Mouse (Mus musculus): ENCODE measurements at regions not wholly inside any gene's neighbourhood (a gene's known extent, or its start where the extent isn't known, plus 50 kb on each side); places are given as distances from the start of the nearest gene placed in this dataset.

GRCm38 (mm10) chr12:14415543-14416181, 263.8 kb upstream of the Fam84a start:
- DNase-seq: no peak

- no peak for DNase-seq
Measured at GRCm38 (mm10) chr12:14411102-14411501, 259.2 kb upstream of the Fam84a start.

DNA sequence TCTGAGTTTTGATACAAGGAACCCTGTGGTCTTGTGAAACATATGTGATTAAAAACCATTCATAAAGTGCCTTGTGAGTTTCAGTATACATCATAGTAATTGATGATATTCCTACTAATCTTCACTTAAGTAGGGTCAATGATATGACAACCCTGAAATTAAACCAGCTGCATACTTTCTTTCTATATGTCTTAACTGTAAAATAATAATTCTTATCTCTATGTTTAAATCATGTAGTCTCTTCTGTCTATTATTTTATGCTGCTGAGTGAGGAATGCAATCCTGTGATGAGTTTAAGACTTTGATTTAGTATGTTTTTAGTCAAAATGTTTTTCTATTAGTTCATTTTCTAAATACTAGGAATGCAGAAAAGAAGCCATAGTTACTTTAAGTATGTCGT, 253.9 kb upstream of the Fam84a start:
- DNase-seq: no peak

DNA sequence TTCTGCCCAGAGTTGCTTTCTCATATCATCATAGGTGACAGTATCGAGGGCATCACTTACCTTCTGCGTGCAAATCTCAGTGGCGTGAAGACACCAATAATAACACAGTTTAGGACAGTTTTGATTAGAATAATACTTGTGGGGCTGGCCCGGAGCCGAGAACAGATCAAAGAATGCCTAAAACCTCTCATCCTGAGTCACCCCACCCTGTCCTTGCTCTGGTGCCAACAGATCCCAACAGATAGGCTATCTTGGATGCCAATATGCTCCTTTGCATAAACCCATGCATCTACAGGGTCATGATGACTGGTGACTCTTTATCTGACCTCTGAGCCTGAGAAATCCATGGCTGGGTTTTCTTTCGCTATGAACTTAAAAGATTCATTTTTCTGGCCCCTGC, 224.4 kb upstream of the Fam84a start:
- no peak for DNase-seq

DNA sequence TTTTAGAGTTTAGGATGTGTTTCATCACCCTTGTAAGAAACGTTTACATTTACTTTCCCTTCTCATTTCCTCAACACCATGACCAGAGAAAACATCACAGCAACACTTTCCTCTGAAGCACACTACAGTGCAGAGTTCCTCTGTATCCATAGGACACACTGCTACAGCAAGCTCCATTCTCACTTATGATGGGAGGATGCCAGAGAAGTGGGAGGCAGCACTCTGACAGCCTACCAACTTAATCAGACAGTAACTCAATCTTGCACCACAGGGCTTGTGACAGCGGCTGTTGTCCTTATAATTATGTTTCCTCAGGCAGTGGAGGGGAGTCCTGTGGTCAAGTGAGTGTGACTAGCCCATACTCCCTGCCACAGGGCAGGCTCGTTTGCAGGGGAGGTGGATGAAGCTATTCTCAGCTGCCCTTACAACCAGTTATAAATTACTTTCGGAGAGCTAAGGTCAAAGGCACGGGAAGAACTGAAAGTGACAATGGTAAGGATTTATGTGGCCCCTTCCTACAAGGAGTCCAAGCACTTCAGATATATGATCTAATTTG, 186.5 kb upstream of the Fam84a start:
- DNase-seq: no peak

GRCm38 (mm10) chr12:14337813-14338212, 186.0 kb upstream of the Fam84a start:
- DNase-seq: peak in 1 of 2 experiments; percentile 1

DNA sequence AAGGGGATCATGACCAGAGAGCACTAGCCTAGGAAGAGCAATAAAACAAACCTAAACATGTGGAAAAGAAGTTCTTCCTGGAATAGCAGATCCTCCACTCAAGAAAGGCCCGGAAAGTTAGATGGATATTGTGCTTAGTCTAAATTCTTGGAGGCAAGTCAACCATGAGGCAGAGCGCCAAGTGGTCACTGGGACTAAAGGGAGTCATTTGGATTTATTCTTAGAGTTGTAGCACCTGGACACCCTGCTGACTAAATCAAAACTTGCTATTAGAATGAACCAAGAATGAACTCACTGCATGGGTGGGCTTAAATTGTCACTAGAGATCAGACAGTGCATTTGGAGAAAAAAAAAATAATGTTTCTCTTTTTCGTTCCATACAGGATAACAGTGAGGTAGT, 166.8 kb upstream of the Fam84a start:
- no peak for DNase-seq

DNA sequence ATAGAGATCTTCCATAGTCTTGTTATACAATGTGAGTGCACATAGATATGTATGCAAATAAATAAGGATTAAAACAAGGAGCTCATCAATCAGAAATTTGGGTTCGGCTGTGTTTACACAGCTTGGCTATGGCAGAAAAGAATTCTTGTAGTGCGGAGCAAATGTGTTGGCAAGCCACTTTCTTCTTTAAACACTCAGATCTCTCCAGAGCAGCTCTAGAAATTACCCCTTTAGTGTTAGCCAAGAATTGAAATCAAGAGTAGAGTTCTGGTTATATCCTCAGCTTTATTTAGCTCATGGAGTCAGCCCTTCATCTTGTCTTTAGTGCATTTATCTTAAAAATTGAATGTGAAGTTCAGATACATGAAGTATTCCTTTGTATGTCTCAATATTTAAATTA, 164.5 kb upstream of the Fam84a start:
- no peak for DNase-seq

- DNase-seq: peak; percentile 34 to 35
Measured at GRCm38 (mm10) chr12:14315780-14316179, 163.9 kb upstream of the Fam84a start.

GRCm38 (mm10) chr12:14302366-14302930, 150.6 kb upstream of the Fam84a start:
- no peak for DNase-seq

GRCm38 (mm10) chr12:14301676-14302365, 150.0 kb upstream of the Fam84a start:
- no peak for DNase-seq

- DNase-seq: no peak
Measured at GRCm38 (mm10) chr12:14292083-14292482, 140.2 kb upstream of the Fam84a start.

DNA sequence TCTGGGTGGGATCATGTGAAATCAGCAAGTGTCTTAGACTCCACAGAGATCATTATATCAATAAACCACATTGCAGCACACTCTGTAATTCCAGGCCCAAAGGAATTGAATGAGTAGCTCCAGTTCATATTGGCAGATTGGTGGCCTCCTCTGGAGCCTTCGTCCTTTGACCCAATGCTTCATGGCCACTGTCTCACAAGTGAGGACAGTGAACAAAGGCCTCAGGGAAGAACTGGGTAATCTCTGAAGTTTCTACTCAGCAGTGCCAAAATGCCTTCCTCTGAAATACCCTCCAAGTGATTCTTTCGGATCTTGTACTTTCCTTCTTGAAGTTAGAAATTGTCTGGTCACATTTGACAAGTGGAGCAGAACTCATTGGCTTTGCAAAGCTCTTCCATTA, 135.8 kb upstream of the Fam84a start:
- DNase-seq: no peak

- no peak for DNase-seq
Measured at GRCm38 (mm10) chr12:14286676-14287075, 134.8 kb upstream of the Fam84a start.

GRCm38 (mm10) chr12:14285870-14286535, 134.1 kb upstream of the Fam84a start:
- peak; percentile 88 for DNase-seq

DNA sequence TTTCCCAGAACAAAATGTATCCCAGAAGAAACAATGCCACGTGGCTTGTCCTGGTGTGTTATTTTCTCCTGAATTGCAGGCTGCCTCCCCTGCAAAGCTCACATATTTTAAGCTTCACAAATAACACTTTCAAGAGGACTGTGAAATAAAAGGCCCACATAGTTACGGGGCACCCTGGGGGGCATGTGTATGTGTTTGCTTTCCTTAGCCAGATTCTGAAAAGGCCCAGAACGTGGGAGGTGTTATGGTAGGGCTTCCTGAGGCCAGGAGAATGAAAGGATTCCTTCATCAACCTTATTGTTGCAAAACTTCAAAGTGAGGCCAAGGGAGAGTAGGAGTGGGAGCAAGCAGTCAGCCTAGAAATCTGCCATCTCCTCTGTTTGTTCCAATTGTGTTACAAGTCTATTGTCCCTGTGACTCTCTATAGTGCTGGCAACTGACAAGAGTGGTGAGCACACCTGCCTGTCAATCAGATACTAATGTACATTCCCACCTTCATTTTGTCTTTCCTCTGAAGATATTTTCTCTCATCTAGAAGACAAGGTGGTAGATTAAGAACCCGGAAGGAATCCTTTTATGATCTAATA, 131.3 kb upstream of the Fam84a start:
- DNase-seq: no peak

- no peak for DNase-seq
Measured at GRCm38 (mm10) chr12:14275265-14275664, 123.4 kb upstream of the Fam84a start.

- no peak for DNase-seq
Measured at GRCm38 (mm10) chr12:14274796-14275195, 122.9 kb upstream of the Fam84a start.

DNA sequence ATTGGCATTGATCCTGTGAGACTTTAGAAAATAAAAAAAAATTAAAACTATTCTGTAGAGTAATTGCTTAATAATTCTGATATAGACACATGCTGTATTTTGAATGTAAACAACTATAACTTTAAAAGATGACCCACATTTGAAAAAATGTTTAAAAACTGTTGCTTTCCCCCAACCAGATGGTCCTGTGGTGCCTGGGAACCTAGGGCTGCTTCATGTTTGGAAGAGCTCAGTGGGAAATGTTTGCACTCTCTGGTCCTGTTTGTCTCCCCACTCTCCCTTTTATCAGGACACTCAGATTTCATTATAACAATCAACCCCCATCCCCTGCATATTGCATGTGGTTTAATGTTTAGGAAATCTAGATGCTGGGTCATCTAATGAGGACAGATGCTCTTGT, 119.4 kb upstream of the Fam84a start:
- DNase-seq: no peak

GRCm38 (mm10) chr12:14261102-14261501, 109.2 kb upstream of the Fam84a start:
- no peak for DNase-seq

GRCm38 (mm10) chr12:14260288-14260687, 108.4 kb upstream of the Fam84a start:
- no peak for DNase-seq

DNA sequence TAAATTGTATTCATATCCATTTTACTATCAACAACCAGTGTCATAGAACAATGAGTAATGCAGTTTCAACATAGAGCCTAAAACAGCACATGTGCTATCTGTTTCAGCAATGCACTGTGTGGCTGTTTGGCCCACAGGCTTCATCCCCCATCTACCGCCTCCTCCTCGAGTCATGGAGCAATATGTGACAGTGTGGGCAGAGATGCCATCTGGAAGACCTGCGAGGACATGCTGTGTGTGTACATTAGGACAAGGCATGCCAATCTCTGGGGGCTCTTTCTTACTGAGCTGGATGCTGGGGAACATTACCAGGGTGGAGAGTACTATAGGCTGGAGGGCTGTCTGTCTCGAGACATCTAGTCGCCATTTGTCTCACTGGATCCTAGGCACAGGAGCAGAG, 101.5 kb upstream of the Fam84a start:
- no peak for DNase-seq

DNA sequence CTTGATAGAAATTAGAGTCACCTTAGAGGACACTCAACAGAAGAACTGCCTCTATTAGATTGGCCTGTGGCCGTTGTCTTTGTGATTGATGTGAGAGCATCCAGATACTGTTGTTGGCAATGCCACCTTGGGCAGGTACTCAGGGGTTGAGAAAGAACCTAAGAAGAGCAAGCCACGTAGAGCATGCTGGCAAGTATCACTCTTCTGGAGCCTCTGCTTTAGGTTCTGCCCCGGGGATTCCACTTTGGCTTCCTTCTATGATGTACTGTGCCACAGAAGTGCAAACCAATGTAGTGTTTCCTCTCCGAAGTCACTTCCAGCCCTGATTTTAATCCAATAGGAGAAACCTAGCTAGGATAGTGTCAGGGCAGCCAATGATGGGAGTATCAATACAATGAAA, 98.3 kb upstream of the Fam84a start:
- DNase-seq: no peak

Data from kidney, postnatal 25 days (tissue).